Mouse (Mus musculus) macrophage (primary cell): ENCODE results near the gene Lingo1. TPM values are rescaled to one million over a fixed set of nuclear protein-coding genes. Genes with fewer than 3 reads are reported as not detected.

Experiments
- H3K27ac ChIP-seq: fragments of 350-480 bp; formaldehyde crosslinking; 2 replicates; pipeline ENCODE4 v1.9.0; 2021
- H3K36me3 ChIP-seq: fragments of 350-480 bp; formaldehyde crosslinking; 2 replicates; pipeline ENCODE4 v1.9.0; 2021; ENCODE audit errors: inconsistent target
- H3K4me3 ChIP-seq: fragments of 350-480 bp; formaldehyde crosslinking; 2 replicates; pipeline ENCODE4 v1.9.0; 2021; ENCODE audit errors: inconsistent target
- H3K79me2 ChIP-seq: fragments of 350-480 bp; formaldehyde crosslinking; 2 replicates; pipeline ENCODE4 v1.9.0; 2021; ENCODE audit errors: inconsistent target
- WGBS: methylation state at CpG from one replicate; pipeline ENCODE4 v1.1.7; 2026; ENCODE audit warnings: inconsistent platforms; ENCODE audit not compliant: missing documents; 5-methylcytosine and 5-hydroxymethylcytosine counted together
- polyA plus RNA-seq: library from polyadenylated mRNA; stranded (reverse); fragments of 250-400 nt; gene quantifications from 3 replicates; pipeline ENCODE4 v1.2.4, GENCODE M21; 2018; ENCODE audit warnings: inconsistent platforms

Gene Lingo1
- polyA plus RNA-seq, 1 experiment from 2014 or later, result not detected

DNA sequence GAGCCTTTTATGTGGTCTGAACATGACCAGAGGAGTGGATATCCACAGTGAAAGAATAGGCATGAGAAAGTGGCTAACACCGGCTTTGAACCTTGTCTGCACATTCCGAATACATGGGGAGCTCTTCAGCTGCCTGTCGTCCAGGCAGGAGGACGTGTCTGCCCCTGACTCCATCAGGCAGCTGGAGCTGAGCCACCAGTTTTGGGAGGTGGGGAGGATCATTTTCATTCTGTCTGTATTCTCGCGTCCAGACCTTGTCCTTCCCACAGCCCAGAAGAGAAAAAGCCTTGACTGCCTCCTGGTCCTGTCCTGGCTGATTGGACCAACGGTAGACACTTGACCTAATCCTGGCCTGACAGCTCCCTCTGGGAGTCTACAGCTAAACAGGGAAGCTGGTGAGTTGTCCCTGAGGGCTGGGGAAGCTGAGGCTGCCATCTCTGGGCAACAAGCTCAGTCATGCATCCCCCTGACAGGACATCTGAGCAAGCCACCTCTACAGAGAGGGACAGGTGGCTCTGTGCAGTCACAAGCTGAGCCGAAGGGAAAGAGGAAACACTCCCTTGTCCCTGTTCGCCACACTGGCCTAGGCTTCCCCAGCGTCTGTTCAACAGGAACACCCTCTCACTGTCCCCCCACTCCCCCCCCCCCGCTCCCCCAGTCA lies 187.4 kb downstream of the Lingo1 start:
- no peaks in the 10 kb centered on the region for H3K79me2 ChIP-seq
- H3K4me3 ChIP-seq, result no peak overlapping the region
- WGBS, result 48% methylated on average over 11 of the region's 11 CpGs
- no peaks in the 10 kb centered on the region for H3K36me3 ChIP-seq
- H3K27ac ChIP-seq, result no peak overlapping the region

- WGBS, result 89% methylated on average over 16 of the region's 16 CpGs
- Histone ChIP-seq H3K36me3 (no peaks in the 10 kb centered on the region), H3K4me3 (no peak overlapping the region), H3K27ac (no peak overlapping the region), H3K79me2 (no peaks in the 10 kb centered on the region)
These were observed 190.1 kb downstream of the Lingo1 start for GRCm38 (mm10) chr9:56606082-56606740.

GRCm38 (mm10) chr9:56605443-56605806 lies 190.8 kb downstream of the Lingo1 start:
- H3K36me3 ChIP-seq, result no peaks in the 10 kb centered on the region
- no peak overlapping the region for H3K4me3 ChIP-seq
- H3K79me2 ChIP-seq, result no peaks in the 10 kb centered on the region
- H3K27ac ChIP-seq, result no peak overlapping the region

DNA sequence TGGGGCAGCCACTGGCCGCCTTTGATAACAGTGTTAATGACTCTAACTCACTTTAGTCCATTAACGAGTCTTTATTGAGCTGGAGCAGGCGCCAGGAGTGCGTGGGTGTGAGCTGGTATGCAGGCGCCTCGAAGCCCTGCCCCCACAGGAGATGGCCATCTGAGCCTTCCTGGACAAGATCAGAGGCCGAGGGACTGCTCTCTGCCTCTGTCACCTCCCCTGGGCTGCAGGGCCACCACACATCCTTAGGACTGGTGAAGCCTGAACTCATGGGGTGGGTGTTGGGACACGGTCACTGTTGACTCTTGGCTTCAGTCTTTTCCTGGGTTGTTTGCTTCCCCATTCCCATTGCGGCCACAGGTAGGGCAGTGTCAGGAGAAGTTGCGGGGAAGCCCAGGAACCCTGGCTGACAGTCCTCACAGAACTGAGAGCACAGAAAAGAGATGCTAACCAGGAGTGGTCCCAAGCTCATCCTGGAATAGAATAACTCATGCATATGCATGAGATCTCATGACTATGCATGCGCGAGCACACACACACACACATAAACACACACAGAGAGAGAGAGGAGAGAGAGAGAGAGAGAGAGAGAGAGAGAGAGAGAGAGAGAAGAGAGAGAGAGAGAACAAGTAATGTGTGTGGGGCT lies 191.3 kb downstream of the Lingo1 start:
- H3K79me2 ChIP-seq, result no peaks in the 10 kb centered on the region
- no peaks in the 10 kb centered on the region for H3K36me3 ChIP-seq
- 77% methylated on average over 12 of the region's 12 CpGs for WGBS
- H3K27ac ChIP-seq, result no peak overlapping the region
- no peak overlapping the region for H3K4me3 ChIP-seq

- H3K79me2 ChIP-seq, result no peaks in the 10 kb centered on the region
- no peak overlapping the region for H3K27ac ChIP-seq
- no peaks in the 10 kb centered on the region for H3K36me3 ChIP-seq
- no peak overlapping the region for H3K4me3 ChIP-seq
- 92% methylated on average over 11 of the region's 11 CpGs for WGBS
These were observed 195.6 kb downstream of the Lingo1 start for GRCm38 (mm10) chr9:56600655-56601054.

GRCm38 (mm10) chr9:56592639-56593038 lies 203.6 kb downstream of the Lingo1 start:
- no peak overlapping the region for H3K4me3 ChIP-seq
- H3K79me2 ChIP-seq, result no peaks in the 10 kb centered on the region
- no peak overlapping the region for H3K27ac ChIP-seq
- H3K36me3 ChIP-seq, result no peaks in the 10 kb centered on the region
- 32% methylated on average over 7 of the region's 7 CpGs for WGBS

GRCm38 (mm10) chr9:56591248-56591888 lies 204.9 kb downstream of the Lingo1 start:
- no peaks in the 10 kb centered on the region for H3K79me2 ChIP-seq
- WGBS, result 94% methylated on average over 8 of the region's 8 CpGs

DNA sequence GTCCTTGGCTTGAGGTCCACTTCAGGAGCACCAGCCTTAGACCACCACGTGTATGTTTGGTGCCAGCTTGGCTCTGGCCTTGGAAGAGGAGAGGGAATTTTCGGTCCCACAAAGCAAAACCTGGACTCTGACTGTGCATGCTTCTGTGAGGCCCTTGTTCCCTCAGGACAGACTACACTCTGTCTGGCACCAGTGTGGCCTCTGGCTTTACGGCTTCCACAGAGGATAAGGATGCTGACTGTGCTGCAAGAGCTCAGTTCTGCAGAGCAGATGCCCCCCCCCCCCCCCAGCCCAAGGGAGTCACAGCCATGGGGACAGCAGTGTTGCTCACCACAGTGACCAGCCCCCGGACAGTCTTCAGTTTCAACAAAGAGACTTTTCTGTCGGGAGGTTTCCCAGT lies 206.5 kb downstream of the Lingo1 start:
- H3K36me3 ChIP-seq, result no peaks in the 10 kb centered on the region
- H3K27ac ChIP-seq, result no peak overlapping the region
- no peaks in the 10 kb centered on the region for H3K79me2 ChIP-seq
- WGBS, result 90% methylated on average over 5 of the region's 5 CpGs
- H3K4me3 ChIP-seq, result no peak overlapping the region

More at GRCm38 (mm10) chr9:56591248-56591888, 204.9 kb downstream of the Lingo1 start:
- H3K36me3 ChIP-seq, result no peaks in the 10 kb centered on the region
- no peak overlapping the region for H3K27ac ChIP-seq
- no peak overlapping the region for H3K4me3 ChIP-seq

DNA sequence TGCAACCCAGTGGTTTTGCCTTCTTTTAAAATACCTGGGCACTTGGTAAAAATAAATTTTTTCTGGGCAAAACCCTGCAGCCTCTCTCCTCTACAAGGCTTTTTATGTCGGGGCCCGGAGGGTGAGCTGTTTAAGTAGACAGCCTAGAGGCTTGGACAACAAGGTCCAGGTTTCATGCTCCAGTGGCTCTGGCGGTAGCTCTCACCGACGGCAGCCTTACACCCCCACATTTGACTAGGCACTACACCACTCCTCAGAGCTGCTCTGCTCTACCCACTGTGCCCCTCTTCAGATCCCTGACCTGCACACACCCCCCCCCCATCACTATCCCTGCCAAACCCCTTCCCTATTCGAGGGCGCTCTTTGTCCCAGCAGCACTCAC lies 212.2 kb downstream of the Lingo1 start:
- WGBS, result 93% methylated on average over 7 of the region's 7 CpGs
- no peaks in the 10 kb centered on the region for H3K36me3 ChIP-seq
- no peaks in the 10 kb centered on the region for H3K79me2 ChIP-seq
- no peak overlapping the region for H3K4me3 ChIP-seq
- no peak overlapping the region for H3K27ac ChIP-seq

DNA sequence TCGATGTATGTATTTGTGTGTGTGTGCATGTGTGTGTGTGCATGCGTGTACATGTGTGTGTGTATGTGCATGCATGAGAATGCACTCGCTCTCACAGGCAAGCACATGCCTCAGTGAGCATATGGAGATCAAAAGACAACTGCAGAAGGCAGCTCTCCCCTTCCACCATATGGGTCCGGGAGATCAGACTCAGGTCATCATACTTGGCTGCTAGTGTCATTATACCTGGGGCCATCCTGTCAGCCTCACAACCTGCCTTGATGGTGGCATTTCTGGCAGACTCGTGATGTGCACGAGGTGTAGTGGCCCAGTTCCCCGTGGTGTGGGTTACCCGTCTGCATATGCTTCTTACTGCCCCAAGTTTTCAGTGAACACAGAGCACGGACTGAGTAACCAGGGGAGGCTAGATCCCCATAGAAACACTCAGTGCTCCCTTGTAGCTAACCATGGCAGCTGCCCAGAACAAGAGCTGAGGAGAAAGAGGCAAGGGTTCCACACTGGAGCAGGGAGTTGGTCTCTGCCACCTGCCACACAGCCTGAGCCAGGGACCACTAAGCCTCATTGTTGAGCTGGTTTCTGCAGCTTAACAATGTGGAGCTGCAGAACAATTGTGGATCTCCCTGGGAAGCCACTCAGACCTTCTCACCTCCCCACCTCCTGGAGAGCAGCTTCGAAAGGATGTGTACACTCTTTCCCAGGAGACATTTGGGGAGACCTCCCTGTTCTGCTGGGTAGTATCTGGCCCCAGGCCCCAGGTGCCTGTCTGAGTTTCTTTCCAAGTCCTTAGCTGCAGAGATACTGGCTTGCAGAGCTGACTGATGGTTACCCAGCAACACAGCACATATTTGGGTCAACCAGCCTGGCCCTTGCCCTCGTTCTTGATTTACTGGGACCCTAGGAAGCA lies 212.9 kb downstream of the Lingo1 start:
- no peaks in the 10 kb centered on the region for H3K79me2 ChIP-seq
- no peaks in the 10 kb centered on the region for H3K36me3 ChIP-seq
- WGBS, result 80% methylated on average over 11 of the region's 11 CpGs
- H3K4me3 ChIP-seq, result no peak overlapping the region
- no peak overlapping the region for H3K27ac ChIP-seq

- Histone ChIP-seq H3K79me2 (no peaks in the 10 kb centered on the region), H3K27ac (no peak overlapping the region), H3K36me3 (no peaks in the 10 kb centered on the region), H3K4me3 (no peak overlapping the region)
- WGBS, result 26% methylated on average over 8 of the region's 8 CpGs
These were observed 213.6 kb downstream of the Lingo1 start for GRCm38 (mm10) chr9:56582628-56583027.

GRCm38 (mm10) chr9:56581700-56582099 lies 214.6 kb downstream of the Lingo1 start:
- 91% methylated on average over 3 of the region's 3 CpGs for WGBS
- H3K79me2 ChIP-seq, result no peaks in the 10 kb centered on the region
- no peaks in the 10 kb centered on the region for H3K36me3 ChIP-seq
- no peak overlapping the region for H3K4me3 ChIP-seq
- no peak overlapping the region for H3K27ac ChIP-seq

- 87% methylated on average over 8 of the region's 8 CpGs for WGBS
- Histone ChIP-seq H3K36me3 (no peaks in the 10 kb centered on the region), H3K27ac (no peak overlapping the region), H3K79me2 (no peaks in the 10 kb centered on the region), H3K4me3 (no peak overlapping the region)
These were observed 215.3 kb downstream of the Lingo1 start for GRCm38 (mm10) chr9:56581016-56581415.

GRCm38 (mm10) chr9:56580101-56580500 lies 216.2 kb downstream of the Lingo1 start:
- no peak overlapping the region for H3K27ac ChIP-seq
- H3K79me2 ChIP-seq, result no peaks in the 10 kb centered on the region
- H3K4me3 ChIP-seq, result no peak overlapping the region
- 67% methylated on average over 4 of the region's 4 CpGs for WGBS
- H3K36me3 ChIP-seq, result no peaks in the 10 kb centered on the region
